Mouse (Mus musculus) macrophage (primary cell): ENCODE data around the gene Slc35c2. TPM values are rescaled to one million over a fixed set of nuclear protein-coding genes. Genes with fewer than 3 reads are reported as not detected.

ENCODE experiments used
- H3K27ac ChIP-seq: fragments of 350-480 bp; formaldehyde crosslinking; 2 replicates; pipeline ENCODE4 v1.9.0; 2021
- H3K36me3 ChIP-seq: fragments of 350-480 bp; formaldehyde crosslinking; 2 replicates; pipeline ENCODE4 v1.9.0; 2021; ENCODE audit errors: inconsistent target
- H3K4me3 ChIP-seq: fragments of 350-480 bp; formaldehyde crosslinking; 2 replicates; pipeline ENCODE4 v1.9.0; 2021; ENCODE audit errors: inconsistent target
- H3K79me2 ChIP-seq: fragments of 350-480 bp; formaldehyde crosslinking; 2 replicates; pipeline ENCODE4 v1.9.0; 2021; ENCODE audit errors: inconsistent target
- WGBS: methylation state at CpG from one replicate; pipeline ENCODE4 v1.1.7; 2026; ENCODE audit warnings: inconsistent platforms; ENCODE audit not compliant: missing documents; 5-methylcytosine and 5-hydroxymethylcytosine counted together
- polyA plus RNA-seq: library from polyadenylated mRNA; stranded (reverse); fragments of 250-400 nt; gene quantifications from 3 replicates; pipeline ENCODE4 v1.2.4, GENCODE M21; 2018; ENCODE audit warnings: inconsistent platforms
- total RNA-seq, 78 experiments: library from RNA; depleted of rRNA; stranded (reverse); fragments of 250-400 nt; gene quantifications; 1 replicate in 9 of 78; 2 replicates in 24 of 78; 3 replicates in 43 of 78; 4 replicates in 2 of 78; pipeline ENCODE4 v1.2.4; 2018; ENCODE audit warnings: inconsistent platforms in 56 of 78

The Slc35c2 gene
- 10 to 100 TPM in 15 of 26 experiments, 1 to 10 TPM in 11; 2.0 to 34.1 (median 12.3) TPM for total RNA-seq (2018; cell fraction: chromatin; rRNA removed)
- total RNA-seq (2018; cell fraction: cytosol; rRNA removed): 10 to 100 TPM; 28.8 to 52.4 (median 40.9) TPM
- total RNA-seq (2018; cell fraction: nucleus; rRNA removed): 10 to 100 TPM in 24 of 26 experiments, 1 to 10 TPM in 2; 4.9 to 57.3 (median 27.0) TPM
- 29.3 to 58.1 TPM (median 53.2 TPM) in 3 replicates for polyA plus RNA-seq

DNA sequence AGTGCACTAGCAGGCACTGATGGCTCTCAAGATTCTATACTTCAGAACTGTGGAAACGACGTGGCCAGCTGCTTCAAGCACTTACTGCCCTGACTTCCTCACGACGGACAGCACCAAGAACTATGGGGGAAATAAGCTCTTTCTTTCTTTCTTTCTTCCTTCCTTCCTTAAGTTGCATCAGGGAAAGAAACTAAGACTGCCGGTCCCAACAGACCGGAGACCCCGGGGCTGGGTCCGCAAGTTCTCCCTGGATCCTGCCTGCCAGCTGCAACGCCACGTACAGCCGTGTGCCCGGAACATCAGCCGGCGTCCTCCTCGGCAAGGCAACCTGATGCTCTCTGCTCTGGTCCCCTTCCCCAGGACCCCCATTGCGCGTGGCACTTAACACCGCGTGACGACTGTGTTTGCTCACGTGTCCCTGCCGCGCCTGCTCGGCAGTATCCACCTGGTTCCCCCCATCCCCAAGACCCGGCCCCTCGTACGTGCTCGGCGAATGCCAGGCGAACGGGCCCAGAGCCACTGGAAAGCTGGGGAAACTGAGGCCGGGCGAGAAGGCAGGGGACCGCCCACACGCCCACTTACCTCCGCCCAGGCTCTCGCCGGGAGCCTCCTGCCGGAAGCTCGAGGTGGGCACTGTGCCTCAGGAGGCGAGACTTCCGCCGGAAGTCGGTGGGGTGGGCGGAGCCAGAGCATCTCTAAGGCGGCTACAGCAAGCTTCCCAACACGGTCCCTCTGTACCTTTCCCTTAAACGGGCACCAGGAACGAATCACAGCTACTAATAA lies at the start of gene Slc35c2:
Gene Slc35c2, minus strand, starts transcription at position 668 of the 783 bp plus-strand sequence.
- under 1% methylated on average over 44 of the region's 49 CpGs for WGBS
- Histone ChIP-seq H3K27ac (peak within 1 kb of the TSS; percentile 75), H3K36me3 (peaks cover 36% of the 10 kb centered on the region), H3K4me3 (peak within 1 kb of the TSS; percentile 70), H3K79me2 (peaks cover 33% of the 10 kb centered on the region)

- WGBS: 55% methylated on average over 3 of the region's 3 CpGs
- no peaks in the 10 kb centered on the region for H3K79me2 ChIP-seq
Observed at GRCm38 (mm10) chr2:165337191-165337590, 49.5 kb upstream of the Slc35c2 start.

GRCm38 (mm10) chr2:165332610-165333210 lies 45.0 kb upstream of the Slc35c2 start:
- Histone ChIP-seq H3K27ac (peak overlapping the region; percentile 52), H3K36me3 (no peaks in the 10 kb centered on the region), H3K79me2 (no peaks in the 10 kb centered on the region), H3K4me3 (peak overlapping the region; percentile 14; the same call in 1 of the 2 replicates)
- 16% methylated on average over 14 of the region's 14 CpGs for WGBS

More at GRCm38 (mm10) chr2:165337191-165337590, 49.5 kb upstream of the Slc35c2 start:
- Histone ChIP-seq H3K27ac (no peak overlapping the region), H3K4me3 (no peak overlapping the region), H3K36me3 (no peaks in the 10 kb centered on the region)

GRCm38 (mm10) chr2:165329703-165330102 lies 42.0 kb upstream of the Slc35c2 start:
- 0% methylated on average over 3 of the region's 3 CpGs for WGBS
- Histone ChIP-seq H3K27ac (no peak overlapping the region), H3K79me2 (peaks cover 15% of the 10 kb centered on the region), H3K4me3 (no peak overlapping the region), H3K36me3 (no peaks in the 10 kb centered on the region)

- H3K79me2 ChIP-seq: peaks cover 25% of the 10 kb centered on the region
- 81% methylated on average over 5 of the region's 5 CpGs for WGBS
- no peak overlapping the region for H3K27ac ChIP-seq
- no peaks in the 10 kb centered on the region for H3K36me3 ChIP-seq
- no peak overlapping the region for H3K4me3 ChIP-seq
Observed at GRCm38 (mm10) chr2:165328746-165329145, 41.1 kb upstream of the Slc35c2 start.

GRCm38 (mm10) chr2:165327386-165327785 lies 39.7 kb upstream of the Slc35c2 start:
- H3K36me3 ChIP-seq: no peaks in the 10 kb centered on the region
- 96% methylated on average over 7 of the region's 7 CpGs for WGBS
- peaks cover 38% of the 10 kb centered on the region for H3K79me2 ChIP-seq
- H3K27ac ChIP-seq: peak overlapping the region; percentile 44; the same call in 1 of the 2 replicates
- H3K4me3 ChIP-seq: no peak overlapping the region

DNA sequence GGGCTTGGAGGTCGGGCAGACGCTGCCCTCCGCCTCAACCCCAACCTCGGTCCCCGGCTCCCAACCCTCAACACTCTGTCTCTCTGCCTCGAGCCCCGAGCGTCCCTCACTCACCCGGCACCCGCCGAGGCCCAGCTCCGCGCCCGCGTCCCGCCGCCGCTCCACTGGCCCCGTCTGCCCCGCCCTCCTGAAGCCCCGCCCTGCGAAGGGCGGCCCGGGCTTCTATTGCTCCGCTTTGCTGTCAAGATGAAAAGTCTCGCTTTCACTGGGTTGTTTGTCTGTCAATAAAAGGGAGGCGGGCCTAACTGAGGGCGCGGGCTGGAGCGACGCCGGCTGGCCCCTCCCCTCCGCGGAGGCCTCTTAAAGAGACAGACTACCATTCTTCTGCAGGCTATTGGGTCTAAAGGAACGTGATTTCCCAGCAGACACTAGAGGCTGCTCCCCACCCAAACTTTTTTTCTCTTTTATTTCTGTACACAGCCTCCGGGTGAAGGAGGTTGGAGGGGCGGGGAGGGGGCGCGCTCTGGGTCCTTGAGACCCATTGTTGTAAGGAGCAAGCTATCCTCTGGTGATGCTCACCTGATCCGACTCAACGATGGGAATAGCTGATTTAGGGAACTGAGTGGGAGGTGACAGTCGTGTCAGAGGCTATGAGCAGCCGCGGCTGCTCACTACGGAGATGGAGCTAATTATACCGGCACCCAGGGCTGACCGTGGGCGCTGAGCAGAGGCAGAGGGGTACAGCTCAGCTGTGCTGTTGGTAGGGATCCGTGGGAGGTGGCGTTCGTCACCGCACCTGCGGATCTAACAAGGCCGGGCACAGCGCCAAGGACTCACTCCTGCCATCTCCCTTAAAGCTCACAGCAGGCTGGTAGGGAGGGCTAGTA lies 38.9 kb upstream of the Slc35c2 start, which contains the start of gene Elmo2:
Gene Elmo2, minus strand, starts transcription at position 176 of the 887 bp plus-strand sequence.
- WGBS: 3% methylated on average over 50 of the region's 55 CpGs
- H3K4me3 ChIP-seq: peak within 1 kb of the TSS; percentile 94
- H3K36me3 ChIP-seq: no peaks in the 10 kb centered on the region
- H3K27ac ChIP-seq: peak within 1 kb of the TSS; percentile 55
- H3K79me2 ChIP-seq: peaks cover 46% of the 10 kb centered on the region

DNA sequence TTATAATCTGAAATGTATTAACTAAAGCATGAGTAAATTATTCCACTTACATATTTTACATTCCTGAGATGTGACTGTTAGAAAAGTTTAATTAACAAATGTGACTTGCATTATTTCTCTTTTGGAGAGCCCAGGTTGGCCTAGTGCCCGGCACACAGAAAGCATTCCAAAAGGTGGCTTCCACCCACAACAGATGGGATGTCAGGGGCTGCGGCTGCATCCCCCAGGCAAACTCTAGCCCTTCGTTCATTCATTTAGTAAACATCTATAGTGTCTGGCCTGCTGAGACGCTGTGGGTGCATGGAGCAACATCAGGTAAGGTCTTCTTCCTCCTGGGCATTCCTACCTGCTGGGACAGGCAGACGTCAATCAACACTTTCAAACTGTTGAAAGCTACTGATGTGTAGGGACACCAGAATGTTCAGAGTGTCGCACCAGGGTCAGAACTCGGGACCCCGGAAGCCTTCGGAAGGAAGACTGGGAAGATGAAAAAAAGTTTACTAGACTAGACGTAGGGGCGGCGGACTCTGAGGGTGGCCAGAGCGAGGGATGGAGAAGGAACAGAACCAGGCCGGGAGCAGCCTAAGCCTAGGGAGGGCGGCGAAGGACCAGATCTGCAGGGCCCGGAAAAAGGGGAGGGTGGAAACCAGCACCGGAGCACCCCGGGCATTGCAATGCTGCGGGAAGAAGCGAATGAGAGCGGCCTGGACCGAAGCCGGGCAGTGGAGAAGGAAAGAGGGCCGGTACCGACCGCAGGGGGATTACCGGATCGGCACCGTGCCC lies 38.0 kb upstream of the Slc35c2 start:
- WGBS: 3% methylated on average over 30 of the region's 30 CpGs
- no peaks in the 10 kb centered on the region for H3K36me3 ChIP-seq
- H3K4me3 ChIP-seq: peak overlapping the region; percentile 94
- peaks cover 46% of the 10 kb centered on the region for H3K79me2 ChIP-seq
- H3K27ac ChIP-seq: peak overlapping the region; percentile 55

DNA sequence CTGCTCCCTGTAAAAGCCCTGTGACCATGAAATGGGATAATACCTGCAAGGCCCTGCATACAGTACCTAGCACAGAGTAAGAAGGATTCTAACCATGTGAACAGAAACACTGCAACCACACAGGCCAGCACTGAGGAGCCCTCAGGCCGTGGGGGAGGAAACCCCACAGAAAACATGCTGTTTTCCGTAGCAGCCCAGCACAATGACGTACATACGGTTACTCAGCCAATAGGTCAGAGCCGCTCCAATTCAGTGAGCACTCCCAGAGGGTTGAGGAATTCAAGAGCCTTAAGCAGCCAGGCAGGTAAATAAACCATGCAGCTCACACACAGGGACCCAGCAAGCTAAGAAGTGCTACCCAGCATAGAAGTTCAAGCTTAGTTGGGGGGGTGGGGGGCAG lies 36.3 kb upstream of the Slc35c2 start:
- Histone ChIP-seq H3K4me3 (no peak overlapping the region), H3K79me2 (peaks cover 46% of the 10 kb centered on the region)
- WGBS: 78% methylated on average over 5 of the region's 5 CpGs

GRCm38 (mm10) chr2:165323484-165323883 lies 35.8 kb upstream of the Slc35c2 start:
- Histone ChIP-seq H3K27ac (no peak overlapping the region), H3K4me3 (no peak overlapping the region), H3K36me3 (no peaks in the 10 kb centered on the region), H3K79me2 (peaks cover 46% of the 10 kb centered on the region)
- WGBS: 87% methylated on average over 5 of the region's 5 CpGs

More for the DNA sequence above, 36.3 kb upstream of the Slc35c2 start:
- Histone ChIP-seq H3K27ac (no peak overlapping the region), H3K36me3 (no peaks in the 10 kb centered on the region)

DNA sequence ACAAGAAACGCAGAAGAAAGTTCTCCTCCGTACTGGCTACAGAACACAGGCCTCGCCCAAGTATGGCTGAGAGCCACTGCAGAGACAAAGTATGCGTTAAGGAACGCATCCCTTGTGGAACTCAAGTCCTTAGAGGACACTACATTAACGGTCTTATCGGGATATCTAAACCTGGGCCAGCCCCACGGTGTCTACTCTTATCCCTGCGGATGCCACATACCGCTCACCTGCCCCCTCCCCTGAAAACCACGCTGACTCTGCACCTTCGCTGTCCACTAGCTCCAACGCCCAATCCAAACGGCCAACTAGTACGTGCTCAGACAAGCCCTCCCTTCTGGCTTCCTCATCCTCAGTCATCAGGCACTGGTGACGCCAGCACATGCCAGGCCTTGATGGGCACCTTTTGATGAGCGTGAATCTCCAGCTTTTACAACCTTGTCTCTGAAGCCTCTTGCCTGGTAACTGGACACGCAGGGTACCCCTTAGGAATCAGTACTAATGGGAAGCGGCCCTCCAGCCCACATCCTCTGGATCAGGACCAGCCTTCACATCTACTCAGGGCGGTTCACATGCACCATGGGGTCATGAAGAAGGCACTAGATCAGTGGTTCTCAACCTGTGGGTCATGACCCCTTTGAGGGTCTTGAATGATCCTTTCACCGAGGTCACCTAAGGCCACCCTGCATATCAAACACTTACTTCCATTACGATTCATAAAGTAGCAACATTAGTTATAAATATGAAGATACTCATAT lies 34.5 kb upstream of the Slc35c2 start:
- WGBS: 45% methylated on average over 22 of the region's 22 CpGs
- H3K79me2 ChIP-seq: peaks cover 56% of the 10 kb centered on the region
- no peaks in the 10 kb centered on the region for H3K36me3 ChIP-seq
- peak overlapping the region; percentile 12; the same call in 1 of the 2 replicates for H3K4me3 ChIP-seq
- peak overlapping the region; percentile 94 for H3K27ac ChIP-seq

DNA sequence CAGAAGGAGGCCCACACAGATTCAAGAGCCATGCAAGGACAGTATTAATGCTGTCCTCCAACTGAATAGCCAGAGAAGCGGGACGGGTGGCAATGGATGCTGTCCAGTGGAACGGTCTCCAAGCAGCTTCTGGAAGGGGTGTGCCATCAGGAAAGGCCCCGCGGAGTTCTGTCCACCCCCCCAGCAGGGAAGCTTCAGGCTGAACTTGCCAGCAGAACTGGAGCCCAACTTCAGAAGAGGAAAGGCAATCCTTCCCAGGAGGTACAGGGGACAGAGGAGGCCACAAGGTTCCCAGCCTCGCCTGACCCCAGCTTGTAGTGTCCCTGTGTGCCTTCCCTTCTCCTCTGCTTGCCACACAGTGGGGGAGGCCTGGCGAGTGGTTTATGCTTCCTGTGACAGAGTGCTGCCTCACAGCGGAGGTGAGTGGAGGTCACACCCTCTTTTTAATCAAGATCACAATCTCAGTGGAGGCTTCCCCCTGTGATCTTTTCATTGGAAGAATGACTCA lies 33.8 kb upstream of the Slc35c2 start:
- Histone ChIP-seq H3K27ac (peak overlapping the region; percentile 94), H3K79me2 (peaks cover 61% of the 10 kb centered on the region), H3K36me3 (no peaks in the 10 kb centered on the region), H3K4me3 (peak overlapping the region; percentile 12; the same call in 1 of the 2 replicates)
- WGBS: 17% methylated on average over 8 of the region's 8 CpGs
